Mouse (Mus musculus): ENCODE data around the gene Arrdc2.

- TF ChIP-seq KAT2A (conservative IDR thresholded peaks at IDR 0.05; ENCODE audit: low read depth, low read length) (no peak), CTCF (IDR thresholded peaks at IDR 0.05 in 2 of 3, conservative IDR thresholded peaks at IDR 0.05 in 1 of 3; ENCODE audit: control insufficient read depth in 1 of 3, insufficient read depth in 1 of 3, low read depth in 2 of 3, low read length in 3 of 3, poor library complexity in 1 of 3, severe bottlenecking in 1 of 3) (no peak), POLR2A (IDR thresholded peaks at IDR 0.05; ENCODE audit: control insufficient read depth in 1 of 2, insufficient read depth in 1 of 2, low read depth in 1 of 2, low read length in 2 of 2, poor library complexity in 1 of 2) (no peak), MYB (IDR thresholded peaks at IDR 0.05; ENCODE audit: low read depth, low read length) (no peak), MAZ (IDR thresholded peaks at IDR 0.05; ENCODE audit: low read depth, low read length) (no peak), E2F4 (IDR thresholded peaks at IDR 0.05; ENCODE audit: borderline replicate concordance, low read depth, low read length) (no peak), CHD2 (IDR thresholded peaks at IDR 0.05; ENCODE audit: low read length) (no peak)
Observed at GRCm38 (mm10) chr8:70843214-70843773, 3.8 kb upstream of the Arrdc2 start.

Data from MEL (cell line).